Mouse (Mus musculus) adrenal gland, postnatal 10 days (tissue): ENCODE data around the gene Nrbf2. TPM values are rescaled to one million over a fixed set of nuclear protein-coding genes. Genes with fewer than 3 reads are reported as not detected.

ENCODE experiments used
- DNase-seq: peaks from one replicate; pipeline ENCODE4 v3.0.0; 2021; ENCODE audit warnings: mixed read lengths
- total RNA-seq, 2 experiments: library from RNA; stranded (reverse); gene quantifications; 2 replicates each; pipeline ENCODE4 v1.2.3; 2021

Gene Nrbf2
- total RNA-seq, 2 experiments from 2014 or later = 18.7 to 19.8 TPM

- no peak for DNase-seq
Measured at GRCm38 (mm10) chr10:67216872-67217271, 68.2 kb downstream of the Nrbf2 start.

Other genes with a start within 250 kb of the Nrbf2 start
- gene Jmjd1c, start 189.2 kb downstream of the Nrbf2 start, total RNA-seq = 10 to 100 TPM; 47.1 to 64.6 TPM
- 10 to 100 TPM; 45.8 to 46.9 TPM for gene Reep3, start 188.4 kb downstream of the Nrbf2 start, total RNA-seq